Mouse (Mus musculus) liver, embryonic 14.5 days (tissue): ENCODE measurements around the gene Chst15.

Experiments used
- CTCF ChIP-seq: IDR thresholded peaks from 2 replicates; pipeline ENCODE4 v1.5.1; 2016; ENCODE audit warnings: antibody characterized with exemption, low read depth, control low read depth
- EP300 ChIP-seq: IDR thresholded peaks from 2 replicates; pipeline ENCODE4 v1.6.1; 2016; ENCODE audit warnings: antibody characterized with exemption, low read depth

GRCm38 (mm10) chr7:132349075-132349572 lies 32.1 kb upstream of the Chst15 start:
- no peak for TF ChIP-seq EP300
- no peak for TF ChIP-seq CTCF
